ENCODE assay signal across 8 mouse cellular contexts in genomic region chr11:31368252-31368964, GRCm38 (mm10). TPM values are rescaled to one million over a fixed set of nuclear protein-coding genes. Genes with fewer than 3 reads are reported as not detected.
DNase-seq lines count a peak whose midpoint lies in the region; ATAC-seq lines count a peak whose summit lies in the region.

No protein-coding gene starts in this region.

- H3K27me3 ChIP-seq in heart, embryonic 11.5 days (ENCODE audit: control insufficient read depth, insufficient read depth, low read length) = peaks cover 18% of the 10 kb centered on the region
- peaks cover 17% of the 10 kb centered on the region; the same call in 1 of the 2 replicates for H3K27me3 ChIP-seq in intestine, embryonic 15.5 days (replicated peaks)
- peaks cover 26% of the 10 kb centered on the region for H3K27me3 ChIP-seq in neural tube, embryonic 14.5 days (ENCODE audit: control insufficient read depth, insufficient read depth, low read length)

- H3K27ac ChIP-seq in heart, embryonic 11.5 days (ENCODE audit: low read depth, low read length) = no peak overlapping the region
- no peak overlapping the region; the same call in 1 of the 2 replicates for H3K27ac ChIP-seq in intestine, embryonic 15.5 days
- H3K27ac ChIP-seq in neural tube, embryonic 14.5 days (ENCODE audit: low read depth, low read length) = no peak overlapping the region

- H3K4me3 ChIP-seq in heart, embryonic 11.5 days (ENCODE audit: low read depth, low read length) = peak overlapping the region; percentile 63
- peak overlapping the region; percentile 72 for H3K4me3 ChIP-seq in intestine, embryonic 15.5 days (replicated peaks)
- H3K4me3 ChIP-seq in neural tube, embryonic 14.5 days (ENCODE audit: low read depth, low read length) = peak overlapping the region; percentile 54

- peaks cover 7% of the 10 kb centered on the region; the same call in 1 of the 2 replicates for H3K4me1 ChIP-seq in heart, embryonic 11.5 days (ENCODE audit: control insufficient read depth, insufficient read depth, low read length)
- peaks cover 13% of the 10 kb centered on the region; the same call in 1 of the 2 replicates for H3K4me1 ChIP-seq in intestine, embryonic 15.5 days (replicated peaks)
- peaks cover 18% of the 10 kb centered on the region for H3K4me1 ChIP-seq in neural tube, embryonic 14.5 days (ENCODE audit: control insufficient read depth, insufficient read depth, low read length)

- no peak for DNase-seq in heart, adult 9 months (ENCODE audit: low spot score in 2 of 2)
- DNase-seq in 416B (ENCODE audit: low read depth) = peak; percentile 54
- peak; percentile 26 for DNase-seq in embryo, embryonic 11 days
- DNase-seq in layer of hippocampus, adult 9-11 months = no peak
- DNase-seq in thymus, postnatal 4 days = no peak

- H3K36me3 ChIP-seq in heart, embryonic 11.5 days (ENCODE audit: control insufficient read depth, insufficient read depth, low read length) = no peaks in the 10 kb centered on the region
- no peaks in the 10 kb centered on the region for H3K36me3 ChIP-seq in intestine, embryonic 15.5 days
- no peaks in the 10 kb centered on the region for H3K36me3 ChIP-seq in neural tube, embryonic 14.5 days (ENCODE audit: control insufficient read depth, insufficient read depth, low read length)

- WGBS in heart, embryonic 11.5 days (ENCODE audit: insufficient replicate concordance) = 5% methylated on average over 36 of the region's 36 CpGs
- WGBS in intestine, embryonic 15.5 days = 4% methylated on average over 36 of the region's 36 CpGs
- 1% methylated on average over 36 of the region's 36 CpGs for WGBS in neural tube, embryonic 14.5 days

- H3K4me2 ChIP-seq in heart, embryonic 11.5 days = peak overlapping the region; percentile 92
- H3K4me2 ChIP-seq in intestine, embryonic 15.5 days (replicated peaks) = peak overlapping the region; percentile 98
- H3K4me2 ChIP-seq in neural tube, embryonic 14.5 days (ENCODE audit: low read depth, low read length) = peak overlapping the region; percentile 100

- H3K9me3 ChIP-seq in heart, embryonic 11.5 days (replicated peaks; ENCODE audit: control insufficient read depth, low read length) = no peaks in the 10 kb centered on the region
- H3K9me3 ChIP-seq in intestine, embryonic 15.5 days = no peaks in the 10 kb centered on the region
- no peaks in the 10 kb centered on the region for H3K9me3 ChIP-seq in neural tube, embryonic 14.5 days (ENCODE audit: control insufficient read depth, low read length)

- ATAC-seq in heart, embryonic 11.5 days (replicated peaks; ENCODE audit: insufficient number of reproducible peaks, low FRiP score, low TSS enrichment) = no peak
- ATAC-seq in intestine, embryonic 15.5 days = peak; percentile 1; the same call in 1 of the 2 replicates
- ATAC-seq in neural tube, embryonic 14.5 days (ENCODE audit: low read depth) = peak; percentile 25

- peak overlapping the region; percentile 72 for H3K9ac ChIP-seq in heart, embryonic 11.5 days (ENCODE audit: low read depth, low read length)
- peak overlapping the region; percentile 76 for H3K9ac ChIP-seq in intestine, embryonic 15.5 days
- peak overlapping the region; percentile 41; the same call in 1 of the 2 replicates for H3K9ac ChIP-seq in neural tube, embryonic 14.5 days (replicated peaks; ENCODE audit: low read depth, low read length)

RNA-seq across cellular contexts. Expression of gene Stc2, which starts 1.5 kb away (rescaled TPM):
- 1.3 and 1.8 TPM in 2 replicates for polyA plus RNA-seq in heart, embryonic 11.5 days (2014; fragmentation: Nextera tagmentation; extraction: Ambion mirVana)
- polyA plus RNA-seq in intestine, embryonic 15.5 days (2015; fragmentation: Nextera tagmentation; extraction: Ambion mirVana) = 8.5 and 8.9 TPM in 2 replicates
- 0.55 and 0.85 TPM in 2 replicates for polyA plus RNA-seq in neural tube, embryonic 14.5 days (2014; fragmentation: Nextera tagmentation; extraction: Ambion mirVana)

Comparison
In these comparisons a context has a peak if more than half of its experiments do, and no peak if none do; other contexts are left out.
1. DNase-seq: peak in 416B (single experiment) and embryo, embryonic 11 days (single experiment); none in heart, adult 9 months (0 of 2), layer of hippocampus, adult 9-11 months (single experiment) and thymus, postnatal 4 days (single experiment).
2. Peak in every context shown above with its lines, with median percentiles within 50 percentile points of each other: H3K4me2 ChIP-seq, H3K4me3 ChIP-seq and H3K9ac ChIP-seq.